Comparison of ENCODE assay signal across 23 mouse cellular contexts in genomic region chr16:32350776-32351175, GRCm38 (mm10). TPM values are rescaled to one million over a fixed set of nuclear protein-coding genes. Genes with fewer than 3 reads are reported as not detected.
DNase-seq lines count a peak whose midpoint lies in the region; ATAC-seq and TF ChIP-seq lines count a peak whose summit lies in the region.
"Had no signal": no experiment of that assay in that cellular context is flagged by ENCODE, and none has a peak within 500 bp of the region (broad histone marks: within the 10 kb centered on the region; RNA-seq: fewer than 3 reads in every experiment).

No protein-coding gene starts in this region.

- no peak for TF ChIP-seq EP300 in heart, adult 2 months (IDR thresholded peaks at IDR 0.05; ENCODE audit: insufficient read depth, low read depth, low read length)

- H3K4me3 ChIP-seq in heart, adult 2 months, result no peak overlapping the region
- H3K4me3 ChIP-seq in heart, embryonic 12.5 days, result no peak overlapping the region
- H3K4me3 ChIP-seq in forebrain, embryonic 10.5 days, result no peak overlapping the region
- H3K4me3 ChIP-seq: embryonic facial prominence, embryonic 10.5 days; forebrain, embryonic 15.5 days; heart, embryonic 10.5 days; heart, embryonic 15.5 days; hindbrain, embryonic 10.5 days; intestine, embryonic 15.5 days; kidney, embryonic 15.5 days had no signal

- WGBS in heart, adult 2 months, result 84% methylated on average over 3 of the region's 3 CpGs
- 87% methylated on average over 3 of the region's 3 CpGs for WGBS in heart, embryonic 12.5 days
- WGBS in forebrain, embryonic 10.5 days, result 93% methylated on average over 3 of the region's 3 CpGs

- H3K4me2 ChIP-seq in heart, embryonic 12.5 days, result no peak overlapping the region
- H3K4me2 ChIP-seq: forebrain, embryonic 15.5 days; heart, embryonic 15.5 days; hindbrain, embryonic 14.5 days; intestine, embryonic 15.5 days; kidney, embryonic 15.5 days had no signal

- TF ChIP-seq CTCF in heart, adult 2 months (IDR thresholded peaks at IDR 0.05), result no peak

- DNase-seq in cerebellum, adult 18-20 months, result peak; percentile 22 to 37
- peak in 1 of 2 experiments; percentile 7 for DNase-seq in heart, adult 2 months
- peak; percentile 13 for DNase-seq in cerebellum, adult 8-10 months
- peak; percentile 58 to 66 for DNase-seq in cerebellum, postnatal 14 days
- no peak for DNase-seq in frontal cortex, postnatal 25 days (ENCODE audit: low spot score in 2 of 2)
- DNase-seq in forebrain, embryonic 10.5 days (ENCODE audit: extremely low spot score, low spot score), result no peak
- DNase-seq: adrenal gland, postnatal 14 days; gastrocnemius, postnatal 25 days; heart, postnatal 14 days; kidney, adult 18-20 months had no signal

- no peaks in the 10 kb centered on the region for H3K27me3 ChIP-seq in heart, adult 2 months (ENCODE audit: control insufficient read depth, insufficient read depth, low read length)
- no peaks in the 10 kb centered on the region for H3K27me3 ChIP-seq in heart, embryonic 12.5 days (replicated peaks)
- H3K27me3 ChIP-seq in forebrain, embryonic 10.5 days (ENCODE audit: poor library complexity, severe bottlenecking), result no peaks in the 10 kb centered on the region
- H3K27me3 ChIP-seq: forebrain, embryonic 15.5 days; heart, embryonic 15.5 days; intestine, embryonic 15.5 days; kidney, embryonic 15.5 days had no signal

- H3K4me1 ChIP-seq in heart, adult 2 months (ENCODE audit: control insufficient read depth, insufficient read depth, low read length), result peaks cover 4% of the 10 kb centered on the region
- H3K4me1 ChIP-seq in heart, embryonic 12.5 days (replicated peaks), result peaks cover 10% of the 10 kb centered on the region
- no peaks in the 10 kb centered on the region for H3K4me1 ChIP-seq in forebrain, embryonic 10.5 days
- H3K4me1 ChIP-seq: embryonic facial prominence, embryonic 10.5 days; forebrain, embryonic 15.5 days; heart, embryonic 15.5 days; hindbrain, embryonic 10.5 days; intestine, embryonic 15.5 days; kidney, embryonic 15.5 days had no signal

- H3K27ac ChIP-seq in heart, adult 2 months, result no peak overlapping the region
- no peak overlapping the region for H3K27ac ChIP-seq in heart, embryonic 12.5 days (ENCODE audit: poor library complexity, severe bottlenecking)
- H3K27ac ChIP-seq in forebrain, embryonic 10.5 days, result no peak overlapping the region
- H3K27ac ChIP-seq: embryonic facial prominence, embryonic 10.5 days; forebrain, embryonic 15.5 days; heart, embryonic 10.5 days; heart, embryonic 15.5 days; hindbrain, embryonic 10.5 days; hindbrain, embryonic 14.5 days; intestine, embryonic 15.5 days; kidney, embryonic 15.5 days had no signal

- TF ChIP-seq POLR2A in heart, adult 2 months (IDR thresholded peaks at IDR 0.05; ENCODE audit: insufficient read depth, low read depth, low read length), result no peak

- 0 out of 2 replicates have a peak overlapping the region, but pooled peaks have one; percentile 12 for H3K9ac ChIP-seq in heart, adult 2 months (ENCODE audit: low read depth, low read length)
- H3K9ac ChIP-seq in heart, embryonic 12.5 days, result no peak overlapping the region
- H3K9ac ChIP-seq: forebrain, embryonic 15.5 days; heart, embryonic 15.5 days; hindbrain, embryonic 14.5 days; intestine, embryonic 15.5 days; kidney, embryonic 15.5 days had no signal

- intact Hi-C loops in heart, adult 2 months (cut with DNase I), result no loop called here

- ATAC-seq in cerebellum, adult (ENCODE audit: insufficient number of reproducible peaks, low FRiP score, low TSS enrichment), result no peak; the same call in 1 of the 2 replicates
- ATAC-seq in heart, embryonic 12.5 days (ENCODE audit: insufficient number of reproducible peaks, low FRiP score), result no peak
- ATAC-seq: forebrain, embryonic 15.5 days; intestine, embryonic 15.5 days had no signal

- peaks cover 7% of the 10 kb centered on the region for H3K36me3 ChIP-seq in heart, adult 2 months (ENCODE audit: control insufficient read depth, insufficient read depth, low read length)
- peaks cover 28% of the 10 kb centered on the region for H3K36me3 ChIP-seq in heart, embryonic 12.5 days
- H3K36me3 ChIP-seq in forebrain, embryonic 10.5 days (replicated peaks), result peaks cover 41% of the 10 kb centered on the region
- H3K36me3 ChIP-seq: intestine, embryonic 15.5 days had no signal

- peaks cover 7% of the 10 kb centered on the region for H3K79me2 ChIP-seq in heart, adult 2 months (replicated peaks; ENCODE audit: control insufficient read depth, insufficient read depth, low read length)

- no peaks in the 10 kb centered on the region for H3K9me3 ChIP-seq in heart, embryonic 12.5 days (replicated peaks)
- no peaks in the 10 kb centered on the region for H3K9me3 ChIP-seq in forebrain, embryonic 10.5 days
- H3K9me3 ChIP-seq: embryonic facial prominence, embryonic 10.5 days; forebrain, embryonic 15.5 days; heart, embryonic 10.5 days; heart, embryonic 15.5 days; hindbrain, embryonic 10.5 days; intestine, embryonic 15.5 days; kidney, embryonic 15.5 days had no signal

RNA-seq across cellular contexts. Expression of gene Ubxn7, which starts 18.7 kb away (rescaled TPM):
- total RNA-seq in heart, adult 2 months (2021), result 10 to 100 TPM; 23.6 to 26.8 TPM
- 4.8 and 8.3 TPM in 2 replicates for polyA plus RNA-seq in heart, adult 2 months (2012; rRNA removed)
- polyA plus RNA-seq in heart, embryonic 12.5 days (2016; fragmentation: Nextera tagmentation; extraction: Ambion mirVana), result 24.2 and 24.6 TPM in 2 replicates
- polyA plus RNA-seq in forebrain, embryonic 10.5 days (2016; fragmentation: Nextera tagmentation; extraction: Ambion mirVana), result 25.0 and 25.3 TPM in 2 replicates

RNA-seq across cellular contexts. Expression of gene Tm4sf19, which starts 49.5 kb away (rescaled TPM):
- total RNA-seq in heart, adult 2 months (2021), result not detected
- polyA plus RNA-seq in heart, adult 2 months (2012; rRNA removed), result 0.12 TPM in 2 replicates
- not detected in 2 replicates for polyA plus RNA-seq in heart, embryonic 12.5 days (2016; fragmentation: Nextera tagmentation; extraction: Ambion mirVana)
- not detected in 2 replicates for polyA plus RNA-seq in forebrain, embryonic 10.5 days (2016; fragmentation: Nextera tagmentation; extraction: Ambion mirVana)
- total RNA-seq: adrenal gland, postnatal 14 days; gastrocnemius, postnatal 25 days; granulocyte monocyte progenitor cell, adult 5-6 weeks; heart, postnatal 14 days; MEL had no signal
- polyA plus RNA-seq: C2C12; embryonic facial prominence, embryonic 10.5 days; forebrain, embryonic 15.5 days; heart, embryonic 10.5 days; heart, embryonic 15.5 days; hindbrain, embryonic 10.5 days; hindbrain, embryonic 14.5 days; intestine, embryonic 15.5 days; kidney, embryonic 15.5 days had no signal

Comparison
In these comparisons a context has a peak if more than half of its experiments do, and no peak if none do; other contexts are left out.
1. DNase-seq: peak in cerebellum, adult 18-20 months (2 of 2), cerebellum, adult 8-10 months (single experiment) and cerebellum, postnatal 14 days (2 of 2); none in frontal cortex, postnatal 25 days (0 of 2) and forebrain, embryonic 10.5 days (single experiment).